Mouse (Mus musculus): ENCODE measurements at regions not wholly inside any gene's neighbourhood (a gene's known extent, or its start where the extent isn't known, plus 50 kb on each side); places are given as distances from the start of the nearest gene placed in this dataset.

DNA sequence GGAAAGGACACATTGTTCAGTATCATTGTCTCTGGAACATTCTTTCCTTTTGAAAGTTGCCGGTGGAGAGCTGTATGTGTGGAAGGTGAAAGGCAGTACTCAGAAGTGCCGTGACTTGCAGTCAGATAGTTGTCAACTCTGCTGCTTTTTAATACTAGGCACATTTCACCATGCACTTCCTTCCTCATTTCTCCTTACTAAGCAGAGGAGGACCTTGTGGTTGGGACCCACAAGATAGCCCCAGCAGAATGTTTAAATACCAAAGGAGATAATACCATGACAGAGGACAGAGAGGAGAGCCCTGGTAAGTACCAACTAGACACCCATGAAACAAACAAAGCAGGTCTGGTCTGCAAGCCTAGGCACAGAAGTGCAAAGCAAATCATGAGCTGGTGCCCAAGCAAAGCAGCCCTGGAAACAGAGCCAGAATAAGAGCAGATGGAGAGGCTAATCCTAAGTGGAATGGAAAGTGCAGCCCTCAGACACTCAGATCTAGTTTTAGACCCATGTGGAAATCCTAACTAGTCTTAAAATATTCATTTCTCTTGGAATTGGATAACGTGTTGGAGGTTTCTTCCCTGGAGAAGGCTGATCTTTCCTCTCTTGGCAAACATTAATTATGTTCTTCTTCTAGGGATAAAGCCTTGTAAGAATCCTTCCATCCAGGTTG is 341.4 kb downstream of the Insc start:
- TF ChIP-seq CTCF (IDR thresholded peaks at IDR 0.05; ENCODE audit: extremely low read depth, insufficient read depth, insufficient read length, insufficient replicate concordance) = no peak
- TF ChIP-seq POLR2A (IDR thresholded peaks at IDR 0.05; ENCODE audit: low read depth, low read length) = no peak
